Mouse (Mus musculus) cortical plate, adult 2 months (tissue): ENCODE results near the gene Gm10770.
"Not testable (repeated sequence)": the region's sequence is repeated elsewhere in the genome, so short reads cannot be mapped to it uniquely, and the experiment has no call there.

Source experiments
- CTCF ChIP-seq: fragments of 200-500 bp; IDR thresholded peaks from 2 replicates; pipeline ENCODE4 v1.5.1; 2011; ENCODE audit warnings: mild to moderate bottlenecking, control low read depth, low read length; ENCODE audit not compliant: insufficient read depth; ENCODE audit errors: extremely low read depth
- POLR2A ChIP-seq: fragments of 200-500 bp; IDR thresholded peaks from 2 replicates; pipeline ENCODE4 v1.6.1; 2011; ENCODE audit warnings: mild to moderate bottlenecking, low read length, control low read depth; ENCODE audit not compliant: insufficient read depth; ENCODE audit errors: extremely low read depth

DNA sequence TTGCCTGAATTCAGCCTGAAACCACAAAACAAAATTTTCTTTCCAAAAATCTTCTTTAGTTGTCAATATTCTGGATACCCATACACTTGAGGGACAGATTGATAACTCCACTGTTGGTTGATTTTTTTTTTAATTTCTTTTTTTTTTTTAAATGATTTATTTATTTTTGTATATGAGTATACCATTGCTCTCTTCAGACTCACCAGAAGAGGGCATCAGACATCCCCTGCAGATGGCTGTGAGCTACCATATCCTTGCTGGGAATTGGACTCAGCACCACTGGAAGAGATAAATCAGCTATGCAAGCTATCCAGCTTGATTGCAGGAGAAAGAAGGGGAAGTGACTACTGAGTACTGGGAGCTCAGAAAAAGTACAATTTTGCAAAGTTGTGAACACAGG, 1.6 kb upstream of the Gm10770 start:
- TF ChIP-seq CTCF, POLR2A: not testable (repeated sequence)
